Mouse (Mus musculus) stomach, postnatal 0 days (tissue): ENCODE measurements around the gene B4gat1.

Experiments
- CTCF ChIP-seq: IDR thresholded peaks from 2 replicates; pipeline ENCODE4 v1.5.1; 2016; ENCODE audit warnings: antibody characterized with exemption, low read depth, mild to moderate bottlenecking, moderate library complexity
- EP300 ChIP-seq: optimal IDR thresholded peaks from 2 replicates; pipeline ENCODE3; 2016; ENCODE audit warnings: antibody characterized with exemption

- TF ChIP-seq CTCF (no peak), EP300 (no peak)
Measured at GRCm38 (mm10) chr19:5071077-5071476, 32.5 kb downstream of the B4gat1 start.
